Mouse (Mus musculus): ENCODE data around the gene Gm4305.
"Not testable (repeated sequence)": the region's sequence is repeated elsewhere in the genome, so short reads cannot be mapped to it uniquely, and the experiment has no call there.

The Gm4305 gene

GRCm38 (mm10) chr10:100350793-100351192 lies at the start of gene Gm4305:
Gene Gm4305 (plus strand): TSS chr10:100351093.
- DNase-seq: not testable (repeated sequence)

GRCm38 (mm10) chr10:100335376-100335775 lies 15.5 kb upstream of the Gm4305 start, which contains the start of gene Gm4301:
Gene Gm4301 (plus strand): TSS chr10:100335676.
- DNase-seq: not testable (repeated sequence)

GRCm38 (mm10) chr10:100340536-100340935 lies 10.4 kb upstream of the Gm4305 start, which contains the start of gene Gm4302:
Gene Gm4302 (plus strand): TSS chr10:100340836.
- DNase-seq: not testable (repeated sequence)

GRCm38 (mm10) chr10:100345672-100346071 lies 5.2 kb upstream of the Gm4305 start, which contains the start of gene Gm4303:
Gene Gm4303 (plus strand): TSS chr10:100345972.
- DNase-seq: not testable (repeated sequence)

- DNase-seq: peak; percentile 16 to 33
Measured at GRCm38 (mm10) chr10:100356841-100357240, 5.9 kb downstream of the Gm4305 start.

- DNase-seq: not testable (repeated sequence)
Measured at GRCm38 (mm10) chr10:100361038-100361437, 10.1 kb downstream of the Gm4305 start, which contains the start of gene Gm4307. Gene Gm4307 (plus strand): TSS chr10:100361338.

GRCm38 (mm10) chr10:100382460-100382859 lies 31.6 kb downstream of the Gm4305 start, which contains the start of gene Gm4312:
Gene Gm4312 (minus strand): TSS chr10:100382560.
- DNase-seq: not testable (repeated sequence)
